Mouse (Mus musculus) layer of hippocampus, adult 11-12 months (tissue): ENCODE measurements around the gene Edem2.

ENCODE experiments used
- DNase-seq: peaks from one replicate; pipeline ENCODE4 v3.0.0; 2022; ENCODE audit warnings: low spot score

Gene Edem2

DNA sequence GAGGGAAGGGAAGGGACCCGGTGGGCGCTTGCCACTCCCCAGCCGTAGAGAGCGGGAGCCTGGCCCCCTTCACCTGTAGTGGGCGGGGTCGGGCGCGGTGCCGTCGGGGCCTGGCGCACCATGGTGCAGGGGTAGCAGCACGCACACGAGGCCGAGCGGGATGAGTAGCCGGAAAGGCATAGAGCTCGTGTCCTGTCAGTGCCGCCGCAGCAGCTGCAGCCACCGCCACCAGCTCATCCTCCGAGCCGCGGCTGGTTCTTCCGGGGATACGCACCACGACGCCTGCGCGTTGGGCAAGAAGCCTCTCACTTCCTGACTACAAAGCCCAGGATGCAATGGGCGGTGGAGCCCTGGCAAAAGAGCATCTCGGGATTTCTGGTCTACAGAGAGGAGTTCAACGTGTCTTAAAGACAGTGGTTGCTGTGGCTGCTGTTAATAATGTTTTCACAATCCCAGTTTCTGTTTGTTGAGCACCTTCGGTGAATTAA is at the start of gene Edem2:
Gene Edem2, minus strand, starts transcription at position 318 of the 488 bp plus-strand sequence.
- DNase-seq: peak; percentile 93

DNA sequence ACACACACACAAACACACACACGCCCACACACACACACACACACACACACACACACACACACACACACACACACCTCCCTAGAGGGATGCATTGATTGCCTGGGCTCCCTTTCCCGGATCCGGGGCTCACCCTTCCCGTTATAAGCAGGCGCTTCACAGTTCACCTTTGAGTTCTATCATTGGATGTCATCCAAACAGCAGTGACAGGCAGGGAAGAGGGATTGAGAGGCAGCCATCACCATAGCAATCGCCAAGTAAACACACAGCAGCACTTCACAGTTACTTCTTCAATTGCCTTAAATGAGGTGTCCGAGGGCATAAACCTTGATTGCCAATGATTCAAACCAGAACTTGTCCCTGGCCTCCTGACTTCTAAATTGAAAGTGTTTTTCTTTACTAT is 49.8 kb upstream of the Edem2 start:
- DNase-seq: no peak

DNA sequence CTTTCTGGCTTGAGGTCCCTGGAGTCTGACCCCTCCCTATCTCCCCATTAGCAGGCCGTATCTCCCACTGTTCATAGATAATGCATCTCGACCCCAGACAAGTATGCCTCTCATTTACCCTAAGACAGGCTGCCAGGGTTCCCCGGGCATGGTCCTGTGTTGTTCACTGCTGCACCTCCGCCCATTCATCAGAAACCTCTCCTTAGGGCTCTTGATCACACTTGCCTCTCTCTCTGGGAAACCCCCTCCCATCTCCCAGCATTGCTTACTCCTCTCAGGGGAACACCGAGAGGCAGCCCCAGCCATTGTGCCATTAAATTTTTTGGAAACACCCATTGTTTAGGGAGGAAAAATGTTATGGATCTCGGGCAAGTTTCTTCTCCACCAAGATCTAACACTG is 48.7 kb upstream of the Edem2 start:
- DNase-seq: no peak

DNA sequence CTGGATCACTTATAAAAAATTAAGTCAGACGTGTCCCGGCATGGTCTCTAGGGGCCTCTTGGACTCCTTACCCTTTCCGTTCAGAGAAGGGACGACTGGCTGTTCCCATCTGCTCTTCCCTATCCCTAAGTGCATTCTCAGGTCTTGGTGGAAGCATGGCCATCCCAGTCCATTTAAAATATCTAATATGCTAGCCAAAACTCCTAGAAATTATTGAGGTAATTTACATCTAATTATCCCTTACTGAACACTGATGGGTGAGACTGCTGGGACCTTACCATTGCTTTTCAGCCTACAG is 48.4 kb upstream of the Edem2 start:
- DNase-seq: no peak

DNA sequence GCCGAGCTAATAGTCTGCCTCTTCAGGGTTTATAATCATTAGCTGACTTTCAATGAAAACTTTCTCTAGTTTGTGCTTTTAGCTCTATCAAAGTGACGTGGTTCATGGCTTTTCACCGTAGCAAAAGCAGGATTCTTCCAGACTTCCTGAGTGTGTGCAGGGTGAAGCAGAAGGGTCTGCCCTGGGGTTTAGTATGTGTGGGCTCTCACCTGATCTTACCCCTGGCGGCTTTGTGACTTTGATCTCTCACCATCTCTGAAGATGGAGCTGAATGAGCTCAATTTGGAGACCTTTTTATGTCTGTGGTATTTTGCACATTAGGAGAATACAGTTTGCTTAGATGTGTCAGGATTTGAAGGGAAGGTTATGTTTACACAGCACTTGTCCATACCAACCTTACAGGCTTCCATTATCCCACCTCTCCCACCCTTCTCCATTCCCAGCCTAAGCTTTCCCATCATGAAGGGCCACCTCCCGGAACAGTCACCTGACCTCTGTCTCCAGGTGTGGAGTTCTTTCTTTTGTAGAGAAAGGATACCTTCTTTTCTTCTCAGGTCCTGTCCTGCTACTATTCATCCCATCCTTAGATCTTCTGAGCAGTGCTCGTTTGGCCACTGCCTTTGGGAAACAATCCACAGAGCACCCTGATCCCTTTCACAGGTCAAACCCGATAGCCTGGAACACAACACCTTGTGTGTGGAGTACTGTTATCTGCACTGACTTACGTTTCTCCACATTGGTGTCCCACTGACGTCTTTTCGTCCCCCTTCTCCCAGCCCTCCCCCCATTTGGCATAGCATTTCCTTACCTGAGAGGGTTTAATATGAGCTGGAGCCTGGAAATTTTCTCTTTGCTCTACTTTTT is 47.8 kb upstream of the Edem2 start:
- no peak for DNase-seq

DNA sequence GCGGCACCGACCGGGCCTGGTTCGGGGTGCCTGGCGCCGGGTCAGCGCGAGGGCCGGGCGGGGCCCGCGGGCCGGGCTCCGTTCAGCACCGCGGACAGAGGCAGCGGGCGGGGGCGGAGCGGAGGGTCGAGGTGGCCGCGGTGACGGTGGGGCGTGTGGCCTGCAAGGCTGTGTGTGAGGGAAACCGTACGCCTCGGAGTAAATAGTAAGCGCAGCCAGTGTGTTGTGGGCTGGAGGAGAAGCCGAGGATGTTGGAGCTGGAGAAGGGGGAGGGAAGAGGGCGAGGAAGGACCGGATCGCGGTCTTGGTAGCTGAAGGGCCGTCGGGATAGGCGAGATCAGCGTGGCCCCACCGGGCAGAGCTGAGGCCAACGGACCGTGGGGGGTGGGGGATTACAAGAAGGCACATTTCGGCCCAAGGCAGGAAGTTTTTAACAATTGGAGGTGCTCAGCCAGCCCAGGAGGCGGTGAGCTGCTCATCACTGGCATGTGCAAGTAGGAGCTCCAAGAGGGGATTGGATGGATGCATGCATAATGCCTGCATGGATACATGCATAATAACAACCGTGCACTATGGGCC is 46.5 kb upstream of the Edem2 start:
- peak; percentile 22 for DNase-seq

DNA sequence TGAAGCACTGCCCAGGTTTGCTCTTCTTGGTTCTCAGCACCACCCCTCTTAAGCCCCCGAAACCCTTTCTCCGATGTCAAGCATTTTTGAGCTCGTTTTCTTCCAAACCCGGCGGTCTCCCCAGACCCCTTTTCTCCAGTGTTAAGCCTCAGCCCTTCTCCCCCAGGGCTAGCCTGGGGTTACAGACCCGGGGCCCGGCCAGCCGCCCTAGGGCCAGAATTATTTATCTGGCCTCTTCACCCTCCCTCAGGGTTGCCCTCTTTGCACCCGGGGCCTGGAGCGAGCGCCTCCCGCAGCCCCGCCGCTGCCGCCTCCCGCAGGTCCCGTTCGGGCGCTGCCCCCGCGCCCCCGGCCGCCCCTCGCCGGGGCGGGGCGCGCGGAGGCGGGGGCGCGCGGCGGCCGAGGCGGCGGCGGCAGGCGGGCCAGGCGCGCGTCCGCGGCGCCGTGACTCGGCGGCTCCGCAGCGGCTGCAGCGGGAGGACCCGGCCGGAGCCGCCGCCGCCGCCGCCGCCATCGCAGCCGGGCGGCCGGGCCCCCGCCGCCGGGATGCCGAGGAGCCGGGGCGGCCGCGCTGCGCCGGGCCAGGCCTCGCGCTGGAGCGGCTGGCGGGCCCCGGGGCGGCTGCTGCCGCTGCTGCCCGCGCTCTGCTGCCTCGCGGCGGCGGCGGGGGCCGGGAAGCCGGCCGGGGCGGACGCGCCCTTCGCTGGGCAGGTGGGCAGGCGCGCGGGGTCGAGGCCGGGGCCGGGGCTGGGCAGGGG is 45.8 kb upstream of the Edem2 start, which contains the start of gene Mmp24:
Gene Mmp24, plus strand, starts transcription at position 416 of the 758 bp plus-strand sequence.
- no peak for DNase-seq

DNA sequence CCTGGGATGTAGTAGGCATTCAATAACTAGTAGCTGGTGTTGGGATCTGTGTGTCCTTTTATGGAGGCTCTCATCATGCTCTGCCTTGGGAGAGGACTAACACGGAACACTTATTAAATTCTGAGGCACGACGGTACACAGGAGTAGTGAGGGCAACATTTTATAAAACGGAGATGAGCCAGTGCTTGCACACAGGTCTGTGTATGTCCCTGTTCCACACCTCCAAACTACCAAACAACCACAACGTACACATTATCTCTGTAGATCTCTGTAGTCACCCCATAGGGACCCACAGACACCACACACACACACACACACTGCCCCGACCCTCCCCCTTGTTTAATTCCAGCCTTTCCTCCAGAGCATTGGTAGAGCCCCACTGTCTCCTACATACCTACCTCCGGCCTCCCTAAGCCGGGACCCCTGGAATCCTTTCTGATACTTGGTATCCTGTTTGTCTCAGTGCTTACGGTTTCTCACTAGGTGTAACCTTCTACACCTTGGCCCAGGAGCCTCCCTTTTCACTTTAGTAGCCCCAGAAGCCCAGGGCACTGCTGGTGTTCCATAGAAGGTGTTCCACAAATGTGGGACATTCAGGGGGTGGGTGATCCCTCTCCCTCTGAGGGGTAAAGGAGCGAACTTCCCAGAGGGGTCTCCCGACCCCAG is 45.1 kb upstream of the Edem2 start:
- no peak for DNase-seq

DNA sequence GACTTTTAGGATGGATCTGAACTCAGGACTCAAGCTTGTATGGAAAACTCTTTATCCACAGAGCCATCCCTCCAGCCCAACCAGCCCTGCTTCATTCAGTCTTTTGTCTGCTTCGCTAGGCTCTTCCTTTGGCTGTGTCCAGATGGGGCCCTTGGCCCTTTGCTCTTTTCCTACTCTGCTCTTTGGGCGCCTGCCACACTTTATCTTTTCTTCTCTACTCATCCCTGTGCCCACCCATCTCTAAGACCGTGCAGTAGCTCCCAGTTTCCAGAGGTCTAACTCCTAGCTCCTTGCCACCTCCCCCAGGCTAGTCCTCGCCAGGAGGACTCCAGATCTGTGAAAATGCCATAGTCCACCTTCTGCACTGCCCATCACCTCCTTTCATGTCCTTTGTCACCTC is 44.4 kb upstream of the Edem2 start:
- no peak for DNase-seq

DNA sequence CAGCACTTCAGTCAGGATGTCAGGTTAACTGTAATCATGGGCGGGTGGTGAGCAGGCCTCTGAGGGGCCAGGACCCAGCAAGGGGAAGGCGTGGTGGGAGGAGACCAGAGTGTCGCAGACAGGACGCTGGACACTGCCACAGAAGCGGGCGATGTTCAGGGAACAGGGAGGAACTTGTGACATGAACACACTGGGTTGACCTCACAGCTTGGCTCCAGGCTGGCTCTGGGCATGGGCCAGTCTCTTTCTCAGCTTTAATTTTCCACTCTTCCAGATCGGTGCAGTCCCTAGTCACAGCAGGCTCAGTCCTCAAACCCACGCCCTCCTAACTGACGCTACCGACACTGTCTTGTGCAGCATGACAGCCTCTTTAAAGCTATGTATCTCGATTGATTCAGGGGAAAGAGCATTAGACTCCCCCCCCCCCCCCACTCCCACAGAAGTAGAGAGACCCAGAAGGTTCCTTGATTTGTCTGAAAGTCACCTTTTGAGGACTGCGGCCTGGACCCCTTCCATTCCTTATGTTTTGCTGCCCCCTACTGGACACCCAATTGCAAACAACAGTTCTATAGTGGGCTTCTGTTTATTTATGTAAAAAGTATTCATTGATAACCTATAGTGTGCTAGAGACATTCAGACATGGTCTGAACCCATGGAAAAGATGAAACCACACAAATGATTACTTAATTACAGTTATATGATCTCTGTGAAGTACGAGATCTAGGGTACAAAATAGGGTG is 35.6 kb upstream of the Edem2 start:
- peak; percentile 63 for DNase-seq

DNA sequence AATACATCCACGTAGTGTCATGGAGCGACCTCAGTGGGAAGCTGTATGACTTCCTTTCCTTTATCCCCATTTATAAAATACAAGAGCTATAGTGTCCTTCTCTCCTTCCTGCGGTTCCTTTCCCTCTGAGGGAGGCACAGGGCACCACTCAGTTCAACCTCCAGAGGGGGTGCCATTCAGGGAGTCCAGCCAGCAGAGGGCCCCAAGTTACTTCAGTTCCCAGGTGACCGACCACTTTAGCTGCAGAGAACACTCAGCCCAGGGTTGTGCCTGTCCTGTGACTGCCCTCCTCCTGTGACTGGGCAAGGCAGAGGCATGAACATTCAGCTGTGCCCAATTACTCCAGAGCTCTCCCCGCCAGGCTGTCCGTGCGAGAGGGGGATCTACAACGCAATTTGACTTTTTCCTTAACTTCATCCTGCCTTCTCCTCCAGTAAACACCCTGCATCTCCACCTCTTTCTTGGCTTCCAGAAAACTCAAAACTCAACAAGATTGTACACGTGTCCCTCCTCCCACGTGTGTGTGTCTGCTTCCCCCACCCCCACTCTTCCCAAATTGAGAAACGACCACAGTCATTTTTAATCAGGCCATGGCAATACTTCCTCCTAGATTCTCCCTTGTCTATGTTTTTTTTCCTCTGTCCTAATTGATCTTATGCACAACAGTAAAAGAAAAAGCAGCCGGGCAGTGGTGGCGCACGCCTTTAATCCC is 27.7 kb upstream of the Edem2 start:
- DNase-seq: no peak

DNA sequence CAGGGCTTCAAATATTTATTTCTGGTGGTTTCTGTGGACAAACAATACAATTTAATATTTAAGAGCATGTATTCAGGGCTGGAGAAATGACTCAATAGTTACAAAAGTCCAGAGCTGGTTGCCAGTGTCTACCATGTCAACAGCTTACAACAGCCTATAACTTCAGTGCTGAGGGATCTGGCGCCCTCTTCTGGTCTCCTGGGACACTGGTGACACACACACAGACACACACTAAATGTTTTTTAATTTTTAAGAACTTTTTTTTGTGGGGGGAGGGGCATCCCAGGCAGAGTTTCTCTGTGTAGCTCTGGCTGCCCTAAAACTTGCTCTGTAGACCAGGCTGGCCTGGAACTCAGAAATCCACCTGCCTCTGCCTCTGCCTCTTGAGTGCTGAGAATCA is 26.5 kb upstream of the Edem2 start:
- DNase-seq: peak; percentile 45

DNA sequence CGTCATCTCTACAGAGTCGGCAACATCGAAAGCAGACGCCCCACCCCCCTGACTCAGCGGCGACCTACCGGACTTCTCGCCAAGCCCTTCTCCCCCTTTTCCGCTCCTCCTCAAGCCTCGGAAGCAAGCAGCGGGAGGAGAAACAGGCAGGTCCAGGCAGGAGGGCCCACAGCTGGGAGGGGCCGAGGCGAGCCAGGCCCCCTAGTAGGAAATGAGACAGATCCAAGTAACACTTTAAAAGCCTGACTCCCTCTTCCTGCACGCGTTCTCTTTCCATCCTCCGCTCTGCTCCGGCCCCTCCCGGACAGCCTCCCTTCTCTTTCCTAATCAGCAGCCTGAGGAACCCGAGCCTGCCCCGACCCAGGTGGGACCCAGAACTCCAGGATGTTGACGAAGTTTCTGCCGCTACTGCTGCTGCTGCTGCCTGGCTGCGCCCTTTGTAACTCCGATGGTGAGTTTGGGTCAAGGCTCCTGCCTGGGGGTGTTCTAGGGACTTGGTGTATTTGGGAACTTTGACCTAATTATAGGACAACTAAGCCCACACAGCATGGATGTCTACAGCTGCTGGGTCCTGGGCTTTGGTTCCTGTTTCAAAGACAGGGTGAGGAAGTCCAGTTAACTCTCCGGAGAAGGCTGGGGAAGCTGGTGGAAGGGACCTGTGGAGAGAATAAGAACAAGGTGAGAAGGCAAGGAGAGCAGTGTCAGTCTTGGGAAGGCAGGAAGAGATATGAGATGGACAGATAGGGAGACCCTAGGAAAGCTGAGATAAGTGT is 21.9 kb upstream of the Edem2 start, which contains the start of gene Procr:
Gene Procr, plus strand, starts transcription at position 104 of the 773 bp plus-strand sequence.
- DNase-seq: no peak

DNA sequence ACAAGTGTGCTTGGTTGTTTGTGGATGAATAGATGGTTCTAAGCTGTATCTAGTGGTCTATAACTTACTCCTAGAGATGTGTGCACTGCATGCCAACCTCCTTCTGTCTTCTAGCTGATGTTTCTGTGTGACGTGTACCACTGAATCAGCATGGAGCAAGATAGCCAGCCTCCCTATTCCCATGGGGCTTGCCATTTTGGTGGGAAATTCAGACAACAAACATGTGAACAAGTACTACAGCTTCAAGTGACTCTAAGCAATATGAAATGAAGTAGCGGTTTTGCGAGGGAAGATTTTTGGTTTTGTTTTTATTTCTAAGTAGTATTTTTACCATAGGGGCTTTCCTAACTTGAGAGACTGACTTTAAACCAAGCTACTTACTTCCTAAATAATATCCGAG is 20.1 kb upstream of the Edem2 start:
- no peak for DNase-seq

DNA sequence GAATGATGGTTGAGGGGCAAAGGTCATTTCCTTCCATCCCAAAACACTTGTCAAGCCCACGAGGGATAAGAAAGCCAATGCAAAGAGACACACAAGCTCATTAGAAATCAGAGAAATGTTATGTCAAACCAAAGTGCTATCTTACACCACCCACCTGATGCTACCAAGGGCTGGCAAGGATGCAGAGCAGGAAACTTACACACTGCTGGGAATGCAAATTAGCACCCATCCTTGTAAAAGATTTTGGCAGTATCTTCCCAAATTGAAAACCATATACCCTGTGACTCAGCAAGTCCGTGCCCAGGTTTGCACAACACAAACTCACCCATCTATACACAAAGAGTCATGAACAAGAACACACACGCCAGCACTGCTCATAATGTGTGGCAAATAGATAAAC is 16.2 kb upstream of the Edem2 start:
- DNase-seq: no peak

DNA sequence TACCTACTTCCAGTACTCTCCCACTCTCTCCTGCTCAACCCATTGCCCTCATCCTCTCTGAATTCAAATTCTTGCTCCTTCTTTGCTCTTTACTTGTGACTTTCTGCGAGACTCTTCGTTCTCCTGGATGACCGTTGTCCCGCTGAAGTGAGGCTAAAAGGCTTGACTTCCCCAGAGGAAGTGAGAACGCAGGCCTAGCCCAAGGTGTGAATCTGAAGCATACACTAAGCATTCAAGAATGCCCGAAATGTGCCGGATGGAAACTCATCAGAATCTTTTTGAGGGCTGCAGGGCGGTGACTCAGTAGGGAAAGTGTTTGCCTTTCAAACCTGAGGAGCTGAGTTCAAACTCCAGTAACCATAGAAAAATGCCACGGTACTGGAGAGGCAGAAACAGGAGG is 14.1 kb upstream of the Edem2 start:
- DNase-seq: no peak

DNA sequence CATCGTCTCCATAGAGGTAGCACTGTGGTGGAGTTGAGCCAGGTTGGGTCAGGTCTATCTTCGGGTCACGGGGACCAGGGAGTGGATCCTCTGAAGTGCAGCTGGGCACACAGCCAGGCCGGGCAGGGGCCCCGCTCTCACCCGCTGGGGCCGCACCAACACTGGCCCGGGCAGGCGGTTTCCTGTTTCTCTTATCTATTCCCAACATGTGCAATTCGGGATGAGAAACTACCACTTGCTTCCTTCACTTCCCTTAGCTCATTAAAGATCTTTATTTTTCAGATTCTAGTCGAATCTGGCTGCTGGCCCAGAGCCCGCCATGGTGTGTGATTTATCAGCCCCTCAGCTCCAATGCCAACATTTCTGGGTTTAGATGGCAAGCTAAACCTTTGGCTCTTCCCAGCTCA is 13.7 kb upstream of the Edem2 start:
- DNase-seq: no peak

DNA sequence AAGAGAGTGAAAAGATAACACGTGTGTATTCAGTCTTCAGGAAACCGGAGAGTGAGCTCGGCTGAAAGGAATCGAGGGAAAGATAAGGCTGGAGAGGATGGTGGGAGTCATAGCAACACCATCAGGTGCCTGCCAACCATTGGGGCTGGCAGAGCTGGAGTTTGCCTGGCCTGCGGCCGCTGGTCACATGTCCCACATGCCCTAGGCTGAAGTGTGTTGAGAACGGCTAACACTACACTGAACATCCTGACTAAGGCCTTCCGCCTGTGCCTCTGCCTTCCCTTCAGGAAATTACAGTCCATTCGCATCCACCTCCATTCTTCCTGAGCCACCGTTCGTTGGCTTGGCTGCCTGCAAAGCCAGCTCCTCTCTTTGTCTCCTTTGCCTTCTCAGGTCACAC is 12.9 kb upstream of the Edem2 start:
- DNase-seq: no peak

DNA sequence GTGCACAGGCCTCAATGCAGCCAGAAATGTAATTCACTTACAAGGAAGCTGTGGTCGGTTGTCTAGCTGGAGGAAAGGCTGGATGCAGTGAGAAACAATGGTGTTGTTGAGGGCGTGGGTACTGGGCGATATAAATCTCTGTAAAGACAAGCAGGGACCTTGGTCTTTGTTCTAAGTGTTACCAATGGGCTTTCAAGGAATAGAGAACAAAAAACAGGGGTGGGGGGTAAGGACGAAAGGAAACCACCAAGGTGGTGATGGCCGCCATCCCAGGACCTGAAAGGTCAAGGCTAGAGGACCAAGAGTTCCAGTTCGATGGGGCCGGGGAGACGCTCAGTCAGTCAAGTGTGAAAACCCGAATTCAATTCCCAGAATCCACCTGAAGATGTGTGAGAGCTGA is 8.5 kb upstream of the Edem2 start:
- no peak for DNase-seq

DNA sequence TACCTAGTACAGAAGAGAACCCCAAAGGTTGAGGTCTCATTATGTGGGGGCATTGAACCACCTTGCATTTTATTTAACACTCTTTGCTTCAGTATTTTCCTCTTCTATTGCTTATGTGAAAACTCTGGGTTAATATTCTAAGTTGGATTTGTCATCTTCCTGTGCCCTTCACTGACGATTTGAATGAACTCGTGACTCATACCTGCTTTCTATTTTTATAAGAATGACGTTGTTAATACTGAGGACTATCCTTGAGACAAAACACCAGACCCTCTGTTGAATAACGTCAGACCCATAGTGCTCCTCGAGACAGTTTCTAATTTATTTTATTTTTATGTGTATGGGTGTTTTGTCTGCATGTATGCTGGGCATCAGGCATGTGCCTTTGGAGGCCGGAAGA is 7.7 kb upstream of the Edem2 start:
- no peak for DNase-seq
